Mouse (Mus musculus): ENCODE results near the gene Dhx15. TPM values are rescaled to one million over a fixed set of nuclear protein-coding genes. Genes with fewer than 3 reads are reported as not detected.

Dhx15 gene
- polyA plus RNA-seq, 1 experiment from 2014 or later = 58.5 TPM

- Histone ChIP-seq H3K9ac (ENCODE audit: low read depth, low read length) (no peak overlapping the region), H3K27me3 (ENCODE audit: control insufficient read depth, insufficient read depth, low read length) (peaks cover 33% of the 10 kb centered on the region), H3K9me3 (replicated peaks; ENCODE audit: control insufficient read depth, low read length) (no peaks in the 10 kb centered on the region), H3K36me3 (ENCODE audit: control insufficient read depth, insufficient read depth, low read length) (no peaks in the 10 kb centered on the region), H3K4me1 (ENCODE audit: control insufficient read depth, insufficient read depth, low read length) (peaks cover 7% of the 10 kb centered on the region; the same call in 1 of the 2 replicates), H3K4me3 (ENCODE audit: low read depth, low read length) (peak overlapping the region; percentile 80), H3K27ac (ENCODE audit: low read depth, low read length) (no peak overlapping the region), H3K4me2 (peak overlapping the region; percentile 100)
- 5% methylated on average over 16 of the region's 16 CpGs for WGBS (ENCODE audit: insufficient replicate concordance)
- no peak for ATAC-seq (replicated peaks; ENCODE audit: insufficient number of reproducible peaks, low FRiP score, low TSS enrichment)
These were observed 78.0 kb downstream of the Dhx15 start for GRCm38 (mm10) chr5:52112191-52112760.

- peaks cover 33% of the 10 kb centered on the region for H3K27me3 ChIP-seq (ENCODE audit: control insufficient read depth, insufficient read depth, low read length)
- peaks cover 2% of the 10 kb centered on the region; the same call in 1 of the 2 replicates for H3K4me1 ChIP-seq (ENCODE audit: control insufficient read depth, insufficient read depth, low read length)
- no peak overlapping the region for H3K4me2 ChIP-seq
- no peak overlapping the region for H3K9ac ChIP-seq (ENCODE audit: low read depth, low read length)
- H3K36me3 ChIP-seq (ENCODE audit: control insufficient read depth, insufficient read depth, low read length) = no peaks in the 10 kb centered on the region
- no peak for ATAC-seq (replicated peaks; ENCODE audit: insufficient number of reproducible peaks, low FRiP score, low TSS enrichment)
- 49% methylated on average over 10 of the region's 10 CpGs for WGBS (ENCODE audit: insufficient replicate concordance)
- H3K4me3 ChIP-seq (ENCODE audit: low read depth, low read length) = no peak overlapping the region
- H3K9me3 ChIP-seq (replicated peaks; ENCODE audit: control insufficient read depth, low read length) = no peaks in the 10 kb centered on the region
- no peak overlapping the region for H3K27ac ChIP-seq (ENCODE audit: low read depth, low read length)
These were observed 79.3 kb downstream of the Dhx15 start for GRCm38 (mm10) chr5:52110808-52111663.

Small RNA genes lying within 50 kb of the gene (microRNA-seq; reads per million reads assigned to microRNA genes)
- gene Mir6417 (ENCODE audit: borderline number of aligned reads) = not detected

Other genes starting within 250 kb of the Dhx15 start
- 0.06 and 0.26 TPM in 2 replicates for gene Sod3, start 173.3 kb upstream of the Dhx15 start, polyA plus RNA-seq (2014; fragmentation: Nextera tagmentation; extraction: Ambion mirVana)